Mouse (Mus musculus) gastrocnemius, postnatal 4 days (tissue): ENCODE data around the gene Magi1. TPM values are rescaled to one million over a fixed set of nuclear protein-coding genes. Genes with fewer than 3 reads are reported as not detected.

ENCODE experiments used
- DNase-seq, 2 experiments: peaks; one replicate each; pipeline ENCODE4 v3.0.0; 2021 to 2022; ENCODE audit warnings: low spot score in 2 of 2, mixed read lengths in 2 of 2
- total RNA-seq, 2 experiments: library from RNA; stranded (reverse); gene quantifications; 2 replicates each; pipeline ENCODE4 v1.2.3; 2021

The Magi1 gene
- total RNA-seq, 2 experiments from 2014 or later: 13.2 to 16.6 TPM

GRCm38 (mm10) chr6:94259981-94260380 is 23.7 kb downstream of the Magi1 start:
- no peak for DNase-seq

- no peak for DNase-seq
Measured at GRCm38 (mm10) chr6:94257831-94258173, 25.9 kb downstream of the Magi1 start.

GRCm38 (mm10) chr6:94256982-94257830 is 26.5 kb downstream of the Magi1 start:
- no peak for DNase-seq

GRCm38 (mm10) chr6:94253943-94254342 is 29.8 kb downstream of the Magi1 start:
- no peak for DNase-seq

GRCm38 (mm10) chr6:94251358-94251945 is 32.3 kb downstream of the Magi1 start:
- DNase-seq: no peak

GRCm38 (mm10) chr6:94249286-94249790 is 34.4 kb downstream of the Magi1 start:
- DNase-seq: no peak

GRCm38 (mm10) chr6:94241251-94241650 is 42.5 kb downstream of the Magi1 start:
- DNase-seq: no peak

GRCm38 (mm10) chr6:94238643-94239042 is 45.1 kb downstream of the Magi1 start:
- no peak for DNase-seq

GRCm38 (mm10) chr6:94236899-94237298 is 46.8 kb downstream of the Magi1 start:
- DNase-seq: no peak

- no peak for DNase-seq
Measured at GRCm38 (mm10) chr6:94232243-94232785, 51.4 kb downstream of the Magi1 start.

GRCm38 (mm10) chr6:94231831-94232230 is 51.9 kb downstream of the Magi1 start:
- no peak for DNase-seq

- no peak for DNase-seq
Measured at GRCm38 (mm10) chr6:94231367-94231766, 52.4 kb downstream of the Magi1 start.

- DNase-seq: no peak
Measured at GRCm38 (mm10) chr6:94230918-94231317, 52.8 kb downstream of the Magi1 start.

- no peak for DNase-seq
Measured at GRCm38 (mm10) chr6:94230129-94230528, 53.6 kb downstream of the Magi1 start.

- DNase-seq: no peak
Measured at GRCm38 (mm10) chr6:94226262-94226661, 57.5 kb downstream of the Magi1 start.

- no peak for DNase-seq
Measured at GRCm38 (mm10) chr6:94225832-94226231, 57.9 kb downstream of the Magi1 start.

GRCm38 (mm10) chr6:94225091-94225490 is 58.6 kb downstream of the Magi1 start:
- no peak for DNase-seq

GRCm38 (mm10) chr6:94222253-94222652 is 61.5 kb downstream of the Magi1 start:
- DNase-seq: no peak

- no peak for DNase-seq
Measured at GRCm38 (mm10) chr6:94221750-94222149, 62.0 kb downstream of the Magi1 start.

GRCm38 (mm10) chr6:94218076-94218475 is 65.6 kb downstream of the Magi1 start:
- DNase-seq: no peak

- DNase-seq: no peak
Measured at GRCm38 (mm10) chr6:94215834-94216233, 67.9 kb downstream of the Magi1 start.

- DNase-seq: no peak
Measured at GRCm38 (mm10) chr6:94214895-94215538, 68.7 kb downstream of the Magi1 start.
